Mouse (Mus musculus): Measurements from ENCODE around the gene Gm13287. TPM values are rescaled to one million over a fixed set of nuclear protein-coding genes. Genes with fewer than 3 reads are reported as not detected.
"Not testable (repeated sequence)": the region's sequence is repeated elsewhere in the genome, so short reads cannot be mapped to it uniquely, and the experiment has no call there.

The Gm13287 gene
- total RNA-seq (2021) = not detected
- long read RNA-seq, experiment 1 = 0 reads
- long read RNA-seq, experiment 2 = 0 reads

- not testable (repeated sequence) for DNase-seq
Measured at GRCm38 (mm10) chr4:88802954-88803353, at the start of gene Gm13287. TSS of gene Gm13287 (plus strand) at chr4:88803254.

- peak; percentile 62 for DNase-seq
Measured at GRCm38 (mm10) chr4:88754818-88755340, 48.2 kb upstream of the Gm13287 start, which contains the start of gene Gm13271. TSS of gene Gm13271 (plus strand) at chr4:88754868.

GRCm38 (mm10) chr4:88756581-88757513 is 46.2 kb upstream of the Gm13287 start:
- DNase-seq = not testable (repeated sequence)

GRCm38 (mm10) chr4:88757628-88758031 is 45.4 kb upstream of the Gm13287 start:
- peak; percentile 79 for DNase-seq

GRCm38 (mm10) chr4:88758751-88759150 is 44.3 kb upstream of the Gm13287 start:
- DNase-seq = not testable (repeated sequence)

GRCm38 (mm10) chr4:88759610-88760268 is 43.3 kb upstream of the Gm13287 start, which contains the start of gene Gm13283:
TSS of gene Gm13283 (plus strand) at chr4:88760119.
- peak; percentile 35 for DNase-seq

GRCm38 (mm10) chr4:88760431-88760830 is 42.6 kb upstream of the Gm13287 start:
- DNase-seq = peak; percentile 59

- peak; percentile 64 for DNase-seq
Measured at GRCm38 (mm10) chr4:88761776-88762175, 41.3 kb upstream of the Gm13287 start.

- not testable (repeated sequence) for DNase-seq
Measured at GRCm38 (mm10) chr4:88762341-88762740, 40.7 kb upstream of the Gm13287 start.

GRCm38 (mm10) chr4:88763384-88764018 is 39.6 kb upstream of the Gm13287 start:
- DNase-seq = not testable (repeated sequence)

- not testable (repeated sequence) for DNase-seq
Measured at GRCm38 (mm10) chr4:88773534-88773933, 29.5 kb upstream of the Gm13287 start, which contains the start of gene Gm13290. TSS of gene Gm13290 (plus strand) at chr4:88773834.

- not testable (repeated sequence) for DNase-seq
Measured at GRCm38 (mm10) chr4:88776622-88777021, 26.4 kb upstream of the Gm13287 start, which contains the start of gene Gm13289. TSS of gene Gm13289 (plus strand) at chr4:88776922.

GRCm38 (mm10) chr4:88779550-88779949 is 23.5 kb upstream of the Gm13287 start, which contains the start of gene Gm13272:
TSS of gene Gm13272 (plus strand) at chr4:88779850.
- not testable (repeated sequence) for DNase-seq

GRCm38 (mm10) chr4:88780320-88780719 is 22.7 kb upstream of the Gm13287 start:
- peak; percentile 3 for DNase-seq

- not testable (repeated sequence) for DNase-seq
Measured at GRCm38 (mm10) chr4:88781831-88782230, 21.2 kb upstream of the Gm13287 start, which contains the start of gene Ifnz. TSS of gene Ifnz (plus strand) at chr4:88782131.

- not testable (repeated sequence) for DNase-seq
Measured at GRCm38 (mm10) chr4:88782335-88782734, 20.7 kb upstream of the Gm13287 start.

- not testable (repeated sequence) for DNase-seq
Measured at GRCm38 (mm10) chr4:88785409-88785808, 17.6 kb upstream of the Gm13287 start, which contains the start of gene Gm13276. TSS of gene Gm13276 (plus strand) at chr4:88785709.

- DNase-seq = peak; percentile 48
Measured at GRCm38 (mm10) chr4:88788402-88788801, 14.7 kb upstream of the Gm13287 start, which contains the start of gene Gm13277. TSS of gene Gm13277 (plus strand) at chr4:88788632.

- not testable (repeated sequence) for DNase-seq
Measured at GRCm38 (mm10) chr4:88791250-88791649, 11.8 kb upstream of the Gm13287 start, which contains the start of gene Gm13278. TSS of gene Gm13278 (plus strand) at chr4:88791550.

- peak; percentile 52 for DNase-seq
Measured at GRCm38 (mm10) chr4:88793936-88794675, 8.9 kb upstream of the Gm13287 start, which contains the start of gene Gm13275. TSS of gene Gm13275 (plus strand) at chr4:88794487.

Data from gastrocnemius, postnatal 10 days (tissue).